Mouse (Mus musculus) c-Kit-negative CD71-positive TER-119-positive erythroid progenitor cells, embryonic 14.5 days (primary cell): Measurements from ENCODE around the gene Lpar5.
"Not testable (repeated sequence)": the region's sequence is repeated elsewhere in the genome, so short reads cannot be mapped to it uniquely, and the experiment has no call there.

ENCODE experiments used
- DNase-seq: peaks from one replicate; pipeline ENCODE4 v3.0.0-alpha.2; 2013; ENCODE audit warnings: low read depth, low spot score

Gene Lpar5

DNA sequence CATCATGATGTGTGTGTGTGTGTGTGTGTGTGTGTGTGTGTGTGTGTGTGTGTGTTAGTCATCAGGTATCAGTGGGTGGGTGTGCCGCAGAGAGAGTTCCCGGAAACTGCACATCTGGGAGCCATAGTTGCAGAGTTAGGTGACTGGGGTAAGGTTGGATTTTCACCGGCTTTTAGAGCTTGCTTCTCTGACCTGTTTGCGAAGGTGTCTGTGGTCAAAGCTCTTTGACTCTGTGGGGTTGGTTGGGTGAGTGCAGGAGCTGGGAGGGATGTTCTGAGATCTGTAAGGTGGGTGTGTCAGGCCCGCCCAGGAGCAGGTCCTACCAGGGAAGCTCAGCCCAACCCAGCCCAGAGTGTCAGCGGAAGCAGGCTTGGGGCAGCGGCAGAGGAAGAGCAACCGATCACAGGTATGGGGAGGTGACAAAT is at the start of gene Lpar5:
Gene Lpar5, plus strand, starts transcription at position 350 of the 425 bp plus-strand sequence.
- no peak for DNase-seq

DNA sequence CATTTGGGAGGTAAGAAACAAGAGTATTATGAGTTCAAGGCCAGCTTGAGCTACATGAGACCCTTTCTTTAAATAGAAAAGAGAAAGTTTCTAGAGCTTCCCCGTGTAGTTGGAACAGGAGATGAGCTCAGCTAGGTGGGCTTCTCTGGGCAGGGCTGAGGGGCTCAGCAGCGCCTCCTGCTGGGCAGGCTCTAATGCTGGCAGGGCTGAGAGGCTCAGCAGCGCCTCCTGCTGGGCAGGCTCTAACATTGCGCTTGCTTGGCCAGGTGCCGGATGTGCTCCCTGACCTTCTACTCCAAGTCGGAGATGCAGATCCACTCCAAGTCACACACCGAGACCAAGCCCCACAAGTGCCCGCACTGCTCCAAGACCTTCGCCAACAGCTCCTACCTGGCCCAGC is 37.2 kb upstream of the Lpar5 start:
- not testable (repeated sequence) for DNase-seq

GRCm38 (mm10) chr6:125031604-125032003 is 36.1 kb upstream of the Lpar5 start:
- DNase-seq = no peak

DNA sequence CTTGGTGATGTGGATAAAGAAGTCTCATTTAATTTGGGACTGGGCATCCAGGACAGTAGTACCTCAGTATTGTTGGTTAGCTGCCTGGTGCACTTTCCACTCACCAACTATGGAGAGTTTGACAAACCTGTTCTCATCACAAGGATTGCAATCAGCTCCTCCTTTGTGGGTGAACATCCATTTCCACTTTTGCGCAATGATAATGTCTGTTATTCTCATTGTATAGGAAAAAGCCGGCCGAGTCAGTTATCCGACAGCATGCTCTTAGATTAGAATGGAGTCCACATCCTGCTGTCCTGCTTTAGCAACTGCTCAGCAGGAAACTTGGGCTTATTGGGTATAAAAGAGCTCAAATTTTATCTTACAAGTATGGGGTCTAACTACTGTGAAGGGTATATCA is 29.1 kb upstream of the Lpar5 start:
- no peak for DNase-seq

DNA sequence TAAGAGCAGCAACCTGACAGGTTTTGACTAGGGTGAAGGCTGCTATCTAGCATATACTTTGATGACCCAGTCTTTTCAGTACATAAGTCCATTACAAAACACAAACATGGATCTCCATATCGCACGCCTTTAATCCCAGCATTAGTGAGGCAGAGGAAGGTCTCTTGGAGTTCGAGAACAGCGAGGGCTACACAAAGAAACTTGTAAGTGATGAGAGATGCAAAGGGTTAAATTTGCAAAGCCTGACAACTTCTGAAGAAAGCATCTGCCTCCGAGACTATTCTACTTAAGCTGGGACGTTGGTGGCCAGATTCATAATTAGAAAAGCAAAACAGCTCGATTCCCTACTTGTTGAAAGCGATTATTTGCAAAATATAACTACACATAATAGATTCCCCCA is 28.6 kb upstream of the Lpar5 start:
- no peak for DNase-seq

DNA sequence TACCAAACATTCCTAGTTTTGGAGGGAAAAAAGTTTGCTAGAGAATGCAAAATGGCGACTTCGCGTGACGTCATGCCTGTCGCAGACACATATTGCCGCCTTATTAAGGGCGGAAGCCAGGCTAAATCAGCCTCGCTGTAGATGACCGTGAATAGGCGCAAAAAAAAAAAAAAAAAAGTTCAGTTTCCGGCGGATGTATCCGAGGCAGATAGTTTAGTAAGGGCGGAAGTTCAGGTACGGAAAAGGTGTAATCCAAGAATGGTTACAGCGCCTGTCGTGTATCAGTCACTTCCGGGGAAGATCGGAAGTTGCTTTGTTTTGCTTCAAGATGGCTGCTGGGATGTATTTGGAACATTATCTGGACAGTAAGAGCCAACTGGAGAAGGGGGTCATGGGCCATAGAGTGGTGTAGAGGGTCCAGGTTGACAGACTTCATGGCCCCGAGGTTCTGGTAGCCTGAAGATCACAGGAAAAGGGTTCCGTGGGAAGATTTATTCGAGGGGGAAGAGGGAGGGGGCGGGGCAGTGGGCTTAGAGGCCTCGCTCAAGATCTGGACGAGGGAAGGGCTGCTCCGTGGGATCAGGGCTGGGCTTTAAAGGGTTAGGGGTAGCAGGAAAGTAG is 28.1 kb upstream of the Lpar5 start, which contains the start of gene Ing4:
Gene Ing4, plus strand, starts transcription at position 228 of the 621 bp plus-strand sequence.
- peak; percentile 87 for DNase-seq

GRCm38 (mm10) chr6:125040221-125040620 is 27.5 kb upstream of the Lpar5 start:
- no peak for DNase-seq

DNA sequence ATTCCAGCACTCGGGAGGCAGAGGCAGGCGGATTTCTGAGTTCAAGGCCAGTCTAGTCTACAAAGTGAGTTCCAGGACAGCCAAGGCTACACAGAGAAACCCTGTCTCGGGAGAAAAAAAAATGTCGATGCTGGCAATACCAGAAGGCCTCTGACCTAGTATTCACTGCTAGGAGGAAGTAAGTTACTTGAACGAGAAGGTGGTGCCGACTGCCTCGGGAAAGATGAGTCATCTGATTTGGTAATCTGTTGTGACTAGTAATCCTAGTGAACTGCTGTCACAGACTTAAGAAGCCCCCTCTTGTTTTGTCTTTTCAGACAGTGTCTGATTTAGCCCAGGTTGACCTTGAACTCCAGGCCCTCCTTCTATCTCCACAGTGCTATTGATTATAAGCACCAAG is 26.7 kb upstream of the Lpar5 start:
- DNase-seq = no peak

DNA sequence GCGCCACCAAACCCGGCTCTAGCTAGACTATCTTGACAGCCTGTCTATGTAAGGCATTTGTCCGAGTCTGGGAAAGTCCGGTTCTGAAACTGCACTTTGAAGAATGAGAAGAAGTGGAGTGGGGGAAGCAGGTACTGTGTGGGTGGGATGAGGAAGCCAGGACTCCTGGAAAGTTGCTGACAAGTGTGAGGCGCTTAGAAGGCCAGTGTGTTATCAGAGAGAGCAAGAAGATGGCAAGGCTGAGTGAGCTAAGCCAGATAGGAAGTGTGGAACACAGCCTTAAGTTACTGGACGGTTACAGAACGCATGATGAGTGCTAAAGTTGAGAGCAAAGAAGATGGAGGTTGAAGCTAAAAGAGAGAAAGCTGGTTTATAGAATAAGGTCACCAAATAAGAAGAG is 25.6 kb upstream of the Lpar5 start:
- DNase-seq = no peak

DNA sequence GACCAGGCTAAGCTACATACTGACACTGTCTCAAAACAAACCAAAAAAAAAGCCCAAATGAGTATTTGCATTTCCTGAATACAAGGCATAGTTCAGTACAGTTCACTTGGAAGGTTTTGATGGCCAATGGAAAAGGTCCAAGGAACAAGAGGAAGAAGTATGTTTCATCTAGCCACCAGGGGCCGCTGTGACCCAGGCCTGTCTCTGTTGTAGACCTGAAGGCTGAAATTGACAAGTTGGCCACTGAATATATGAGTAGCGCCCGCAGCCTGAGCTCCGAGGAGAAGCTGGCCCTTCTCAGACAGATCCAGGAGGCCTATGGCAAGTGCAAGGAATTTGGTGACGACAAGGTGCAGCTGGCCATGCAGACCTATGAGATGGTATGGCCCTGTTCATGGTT is 21.0 kb upstream of the Lpar5 start:
- peak; percentile 51 for DNase-seq

GRCm38 (mm10) chr6:125049678-125050077 is 18.0 kb upstream of the Lpar5 start, which contains the start of gene Acrbp:
Gene Acrbp, plus strand, starts transcription at chr6:125049689.
- no peak for DNase-seq

- no peak for DNase-seq
Observed at GRCm38 (mm10) chr6:125051237-125051636, 16.5 kb upstream of the Lpar5 start.

DNA sequence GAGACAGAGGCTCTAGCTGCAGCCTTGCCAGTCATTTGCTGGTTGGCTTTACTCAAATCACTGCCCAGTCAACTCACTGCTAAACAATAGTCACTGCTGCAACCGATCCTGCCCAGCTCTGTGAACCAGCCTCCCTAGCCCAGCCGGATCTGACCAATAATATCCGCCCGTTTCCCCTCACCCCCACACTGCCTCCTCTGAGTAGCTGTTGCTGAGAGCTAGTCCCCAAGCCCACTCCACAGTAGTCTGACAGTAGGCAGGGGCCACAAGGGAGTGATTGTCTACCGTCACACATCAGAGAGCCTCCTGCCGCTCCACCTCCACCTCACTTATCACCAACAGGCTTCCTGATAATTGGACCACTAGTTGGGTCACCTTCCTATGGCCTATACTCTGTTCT is 6.2 kb upstream of the Lpar5 start:
- DNase-seq = no peak

DNA sequence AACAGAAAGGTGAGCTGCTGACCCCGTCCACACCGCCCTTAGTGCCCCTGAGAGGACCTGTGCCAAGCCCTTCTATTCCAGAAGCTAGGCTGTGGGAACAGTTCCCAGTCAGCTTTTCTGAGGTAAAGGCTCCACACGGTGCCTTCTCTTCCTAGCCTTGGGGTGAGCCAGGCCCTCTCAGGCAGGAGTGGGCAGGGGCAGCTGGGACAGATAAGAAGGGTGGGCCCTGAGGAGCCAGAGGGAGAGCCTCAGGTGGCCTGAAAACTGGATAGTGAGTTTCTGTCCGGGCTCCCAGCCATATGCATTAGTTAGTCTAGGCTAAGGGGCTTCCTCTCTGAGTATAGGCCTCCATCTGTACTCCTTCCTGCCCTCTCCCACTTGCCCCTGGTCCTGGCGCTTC is 5.2 kb upstream of the Lpar5 start:
- DNase-seq = no peak

GRCm38 (mm10) chr6:125063906-125064305 is 3.8 kb upstream of the Lpar5 start:
- no peak for DNase-seq

DNA sequence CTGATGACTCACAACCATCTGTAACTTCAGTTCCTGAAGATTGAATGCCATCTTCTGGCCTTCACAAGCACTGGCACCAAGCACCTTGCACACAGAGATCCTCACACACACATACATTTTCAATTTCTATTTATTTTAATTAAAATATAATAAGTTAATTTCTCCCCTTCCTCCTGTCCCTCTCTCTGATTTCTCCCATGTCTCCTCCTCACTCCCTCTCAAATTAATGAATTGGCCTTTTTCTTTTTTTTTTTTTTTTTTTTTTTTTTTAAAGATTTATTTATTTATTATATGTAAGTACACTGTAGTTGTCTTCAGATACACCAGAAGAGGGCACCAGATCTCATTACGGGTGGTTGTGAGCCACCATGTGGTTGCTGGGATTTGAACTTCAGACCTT is 2.5 kb upstream of the Lpar5 start:
- DNase-seq = not testable (repeated sequence)

DNA sequence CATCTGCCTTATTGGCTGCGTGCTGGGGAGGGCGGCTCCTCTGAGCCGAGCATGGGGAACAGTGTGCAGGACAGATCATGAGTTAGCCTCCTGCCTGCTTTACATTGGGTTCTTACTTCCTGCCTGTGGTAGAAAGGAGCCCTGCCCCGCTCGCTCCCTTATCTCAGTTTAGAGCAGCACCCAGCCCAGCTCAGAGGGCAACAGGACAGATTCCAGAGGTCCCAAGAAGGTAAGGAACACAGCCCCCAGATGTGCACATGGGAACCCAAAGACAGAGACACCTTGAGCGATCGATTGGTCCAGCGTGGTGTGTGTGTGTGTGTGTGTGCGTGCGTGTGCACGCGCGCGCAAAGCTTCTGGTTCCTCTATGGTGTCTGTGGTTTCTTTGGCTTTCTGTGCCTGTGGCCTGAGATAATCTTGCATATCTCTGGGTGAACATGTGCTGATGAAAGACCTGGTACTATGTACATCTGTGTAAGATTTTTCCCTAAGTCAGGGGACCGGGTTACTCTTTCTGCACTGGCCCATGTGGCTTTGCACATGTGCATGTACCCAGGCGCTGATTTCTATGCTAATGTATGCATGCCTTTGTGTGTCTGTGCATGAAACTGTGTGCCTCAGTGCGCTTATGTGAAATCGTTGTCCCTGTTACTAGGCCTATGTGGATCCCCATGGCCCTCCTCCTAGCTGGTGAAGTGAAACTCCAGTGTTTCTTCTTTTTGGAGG is 3.6 kb downstream of the Lpar5 start:
- no peak for DNase-seq

DNA sequence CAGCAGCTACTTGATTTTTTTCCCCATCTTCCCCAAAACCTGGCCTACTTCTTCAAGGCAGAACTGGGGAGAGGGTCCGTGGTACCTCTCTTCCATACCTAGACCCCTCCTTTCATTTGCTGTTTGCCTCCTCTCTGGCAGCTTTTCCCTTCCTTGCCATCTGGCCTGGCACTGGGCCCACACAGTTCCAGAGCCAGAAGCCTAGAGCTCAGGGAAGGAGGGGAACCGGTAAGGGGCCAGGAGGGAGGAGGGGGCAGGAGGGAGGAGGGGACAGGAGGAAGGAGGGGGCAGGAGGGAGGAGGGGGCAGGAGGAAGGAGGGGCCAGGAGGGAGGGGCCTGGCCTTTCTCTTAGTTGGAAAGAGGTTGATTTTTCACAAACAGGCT is 4.2 kb downstream of the Lpar5 start:
- no peak for DNase-seq

- no peak for DNase-seq
Observed at GRCm38 (mm10) chr6:125073825-125074224, 6.1 kb downstream of the Lpar5 start.

GRCm38 (mm10) chr6:125081394-125081793 is 13.7 kb downstream of the Lpar5 start:
- DNase-seq = no peak

DNA sequence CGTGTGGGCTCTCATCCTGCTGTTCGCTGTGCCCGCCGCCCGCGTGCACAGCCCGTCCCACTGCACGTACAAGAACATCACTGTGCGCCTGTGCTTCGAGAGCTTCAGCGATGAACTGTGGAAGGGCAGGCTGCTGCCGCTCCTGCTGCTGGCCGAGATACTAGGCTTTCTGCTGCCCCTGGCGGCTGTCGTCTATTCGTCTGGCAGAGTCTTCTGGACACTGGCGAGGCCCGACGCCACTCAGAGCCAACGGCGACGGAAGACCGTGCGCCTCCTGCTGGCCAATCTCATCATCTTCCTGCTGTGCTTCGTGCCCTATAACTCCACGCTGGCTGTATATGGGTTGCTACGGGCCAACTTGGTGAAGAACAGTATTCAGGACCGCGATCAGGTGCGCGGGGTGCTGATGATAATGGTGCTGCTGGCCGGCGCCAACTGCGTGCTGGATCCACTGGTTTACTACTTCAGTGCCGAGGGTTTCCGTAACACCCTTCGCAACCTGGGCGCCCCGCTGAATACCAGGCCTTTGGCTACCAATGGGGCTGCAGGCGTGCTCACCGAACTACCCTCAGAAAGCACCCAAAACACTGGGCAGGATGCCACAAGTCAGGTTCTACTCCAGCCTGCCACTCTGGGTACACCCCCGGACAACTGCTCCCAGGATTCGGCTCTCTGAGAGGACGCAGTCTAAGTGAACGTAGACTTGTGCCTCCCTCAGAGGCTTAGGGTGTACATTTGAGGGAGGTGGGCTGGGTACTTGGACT is 14.3 kb downstream of the Lpar5 start:
- peak; percentile 66 for DNase-seq

GRCm38 (mm10) chr6:125082801-125083386 is 15.2 kb downstream of the Lpar5 start:
- no peak for DNase-seq
